Mouse (Mus musculus) liver, embryonic 11.5 days (tissue): Measurements from ENCODE around the gene Lhx4. TPM values are rescaled to one million over a fixed set of nuclear protein-coding genes. Genes with fewer than 3 reads are reported as not detected.

Experiments used
- ATAC-seq: fragments of 200-750 bp; cut with Nextera tagmentation; replicated peaks from 2 replicates; pipeline ENCODE4 v1.8.0; 2017; ENCODE audit warnings: moderate number of reproducible peaks, mild to moderate bottlenecking, moderate TSS enrichment, moderate library complexity; ENCODE audit not compliant: low FRiP score
- DNase-seq: peaks from one replicate; pipeline ENCODE4 v3.0.0-alpha.2; 2017; ENCODE audit warnings: low spot score
- H3K27ac ChIP-seq: fragments of 300-500 bp; sonication (generic); 2 replicates; pipeline ENCODE4 v1.5.1; 2014; ENCODE audit warnings: mild to moderate bottlenecking, low read depth, low read length, control low read depth
- H3K27me3 ChIP-seq: fragments of 300-500 bp; sonication (generic); replicated peaks from 2 replicates; pipeline ENCODE4 v1.6.1; 2014; ENCODE audit warnings: low read length, mixed read lengths; ENCODE audit not compliant: control insufficient read depth, insufficient read depth
- H3K36me3 ChIP-seq: fragments of 300-500 bp; sonication (generic); 2 replicates; pipeline ENCODE4 v1.6.1; 2014; ENCODE audit warnings: mild to moderate bottlenecking, low read length, moderate library complexity, mixed read lengths; ENCODE audit not compliant: control insufficient read depth, insufficient read depth
- H3K4me1 ChIP-seq: fragments of 300-500 bp; sonication (generic); replicated peaks from 2 replicates; pipeline ENCODE4 v1.6.1; 2014; ENCODE audit warnings: low read length, mixed read lengths; ENCODE audit not compliant: control insufficient read depth, insufficient read depth
- H3K4me2 ChIP-seq: fragments of 300-500 bp; sonication (generic); 2 replicates; pipeline ENCODE4 v1.6.1; 2014; ENCODE audit warnings: mild to moderate bottlenecking, control low read depth, moderate library complexity
- H3K4me3 ChIP-seq: fragments of 300-500 bp; sonication (generic); 2 replicates; pipeline ENCODE4 v1.5.1; 2014; ENCODE audit warnings: low read depth, low read length, control low read depth
- H3K9ac ChIP-seq: fragments of 300-500 bp; sonication (generic); 2 replicates; pipeline ENCODE4 v1.6.1; 2014; ENCODE audit warnings: low read depth, low read length, control low read depth
- H3K9me3 ChIP-seq: fragments of 300-500 bp; sonication (generic); 2 replicates; pipeline ENCODE4 v1.6.1; 2016; ENCODE audit warnings: low read length, inconsistent platforms, mixed read lengths; ENCODE audit not compliant: control insufficient read depth
- WGBS: fragments of 180-500 bp; shearing (Covaris S2); extraction: QIAGEN DNeasy Blood & Tissue Kit; methylation state at CpG from one replicate; pipeline ENCODE4 v1.1.7; 2014; 5-methylcytosine and 5-hydroxymethylcytosine counted together
- polyA plus RNA-seq: library from polyadenylated mRNA; unstranded; fragments of >200 nt; fragmentation: Nextera tagmentation; extraction: Ambion mirVana; gene quantifications from 2 replicates; pipeline ENCODE4 v1.2.1, GENCODE M21; 2014

Gene Lhx4
- polyA plus RNA-seq = not detected in 2 replicates

GRCm38 (mm10) chr1:155751484-155752255 is at the start of gene Lhx4:
Gene Lhx4, minus strand, starts transcription at chr1:155751684.
- DNase-seq (no peak), ATAC-seq (no peak)
- no peaks in the 10 kb centered on the region for H3K9me3 ChIP-seq
- no peak within 1 kb of the TSS for H3K27ac ChIP-seq
- H3K9ac ChIP-seq = no peak within 1 kb of the TSS
- WGBS = 60% methylated on average over 6 of the region's 6 CpGs
- no peaks in the 10 kb centered on the region for H3K4me1 ChIP-seq
- no peak within 1 kb of the TSS for H3K4me2 ChIP-seq
- H3K27me3 ChIP-seq = peaks cover 68% of the 10 kb centered on the region
- no peaks in the 10 kb centered on the region for H3K36me3 ChIP-seq
- no peak within 1 kb of the TSS for H3K4me3 ChIP-seq

DNA sequence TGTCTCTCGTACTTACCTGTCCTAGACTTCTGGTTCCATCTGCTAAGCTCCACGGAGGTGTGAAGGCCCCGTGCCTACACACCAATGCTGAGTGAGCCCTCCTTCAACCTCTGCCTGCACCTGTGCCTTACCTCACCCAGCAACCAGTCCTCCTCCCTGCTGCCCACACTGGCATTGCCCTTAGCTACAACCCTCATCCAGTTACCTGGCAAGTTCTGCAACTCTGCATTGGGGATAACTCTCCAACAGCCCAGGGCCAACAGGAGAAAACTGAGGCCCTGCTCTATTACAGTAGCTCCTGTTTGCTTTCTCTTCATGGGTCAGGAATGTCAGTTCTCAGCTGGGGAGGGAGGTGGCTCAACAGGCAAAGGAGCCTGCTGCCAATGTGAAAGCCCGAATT is 46.5 kb upstream of the Lhx4 start:
- H3K4me2 ChIP-seq = no peak overlapping the region
- no peak overlapping the region for H3K27ac ChIP-seq
- no peak for ATAC-seq
- H3K9me3 ChIP-seq = no peaks in the 10 kb centered on the region
- WGBS = 91% methylated on average over 4 of the region's 4 CpGs
- H3K4me1 ChIP-seq = peaks cover 5% of the 10 kb centered on the region; the same call in 1 of the 2 replicates
- no peak for DNase-seq
- no peak overlapping the region for H3K9ac ChIP-seq
- peaks cover 8% of the 10 kb centered on the region; the same call in 1 of the 2 replicates for H3K36me3 ChIP-seq
- no peaks in the 10 kb centered on the region for H3K27me3 ChIP-seq
- H3K4me3 ChIP-seq = no peak overlapping the region

DNA sequence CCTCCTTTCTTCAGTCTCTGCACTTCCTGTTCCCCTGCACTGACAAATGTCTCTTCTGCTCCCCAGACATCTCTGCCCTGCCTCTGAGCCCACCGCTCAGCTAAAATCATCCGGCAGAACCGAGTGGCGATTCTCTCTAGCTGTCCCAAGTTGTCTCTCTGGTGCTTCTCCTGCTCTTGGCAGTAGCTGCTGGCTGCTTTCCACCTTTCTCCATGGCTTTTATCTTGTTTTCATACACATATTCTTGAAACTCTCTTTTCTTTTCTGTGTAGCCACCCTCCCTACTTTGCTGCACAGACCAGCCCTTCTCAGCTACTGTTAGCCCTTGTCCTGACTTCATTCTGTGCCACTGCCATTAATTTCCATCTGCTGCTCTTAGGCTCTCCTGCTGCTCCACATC is 45.9 kb upstream of the Lhx4 start:
- peaks cover 5% of the 10 kb centered on the region; the same call in 1 of the 2 replicates for H3K4me1 ChIP-seq
- no peak overlapping the region for H3K4me2 ChIP-seq
- no peaks in the 10 kb centered on the region for H3K27me3 ChIP-seq
- H3K9me3 ChIP-seq = no peaks in the 10 kb centered on the region
- ATAC-seq = no peak
- H3K4me3 ChIP-seq = no peak overlapping the region
- H3K36me3 ChIP-seq = peaks cover 8% of the 10 kb centered on the region; the same call in 1 of the 2 replicates
- H3K9ac ChIP-seq = no peak overlapping the region
- no peak overlapping the region for H3K27ac ChIP-seq
- DNase-seq = no peak
- 68% methylated on average over 4 of the region's 4 CpGs for WGBS

- no peaks in the 10 kb centered on the region for H3K9me3 ChIP-seq
- WGBS = 66% methylated on average over 11 of the region's 11 CpGs
- no peak; the same call in 1 of the 2 replicates for ATAC-seq
- DNase-seq = no peak
- peaks cover 8% of the 10 kb centered on the region; the same call in 1 of the 2 replicates for H3K36me3 ChIP-seq
- peaks cover 5% of the 10 kb centered on the region; the same call in 1 of the 2 replicates for H3K4me1 ChIP-seq
- no peak overlapping the region for H3K4me3 ChIP-seq
- H3K27me3 ChIP-seq = no peaks in the 10 kb centered on the region
- H3K27ac ChIP-seq = no peak overlapping the region
- no peak overlapping the region for H3K9ac ChIP-seq
- no peak overlapping the region for H3K4me2 ChIP-seq
Measured at GRCm38 (mm10) chr1:155796757-155797405, 45.4 kb upstream of the Lhx4 start.

DNA sequence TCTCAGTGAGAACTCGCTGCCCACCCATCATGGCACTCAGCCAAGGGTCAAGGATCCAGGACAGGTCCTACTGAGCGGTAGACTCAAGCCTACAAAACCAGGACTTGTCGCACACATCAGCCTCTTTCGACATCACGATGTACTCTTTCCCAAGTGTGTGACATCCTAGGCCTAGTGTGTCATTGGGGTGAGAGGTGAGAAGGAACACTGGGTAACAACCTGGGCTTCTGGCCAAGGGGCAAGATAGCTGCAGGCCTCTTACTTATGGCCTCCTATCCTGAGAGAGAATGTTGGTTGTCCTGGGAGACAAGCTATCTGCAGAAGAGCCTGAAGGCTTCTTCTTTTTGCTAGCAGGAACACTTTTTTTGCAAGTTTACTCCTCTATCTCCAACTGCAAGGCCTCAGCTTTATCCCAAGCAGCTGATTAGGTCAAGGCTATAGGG is 44.3 kb upstream of the Lhx4 start:
- DNase-seq = no peak
- 87% methylated on average over 5 of the region's 5 CpGs for WGBS
- H3K36me3 ChIP-seq = peaks cover 10% of the 10 kb centered on the region; the same call in 1 of the 2 replicates
- no peak overlapping the region for H3K9ac ChIP-seq
- H3K4me3 ChIP-seq = no peak overlapping the region
- no peak overlapping the region for H3K27ac ChIP-seq
- no peak overlapping the region for H3K4me2 ChIP-seq
- no peak for ATAC-seq
- H3K27me3 ChIP-seq = no peaks in the 10 kb centered on the region
- peaks cover 5% of the 10 kb centered on the region; the same call in 1 of the 2 replicates for H3K4me1 ChIP-seq
- H3K9me3 ChIP-seq = no peaks in the 10 kb centered on the region

DNA sequence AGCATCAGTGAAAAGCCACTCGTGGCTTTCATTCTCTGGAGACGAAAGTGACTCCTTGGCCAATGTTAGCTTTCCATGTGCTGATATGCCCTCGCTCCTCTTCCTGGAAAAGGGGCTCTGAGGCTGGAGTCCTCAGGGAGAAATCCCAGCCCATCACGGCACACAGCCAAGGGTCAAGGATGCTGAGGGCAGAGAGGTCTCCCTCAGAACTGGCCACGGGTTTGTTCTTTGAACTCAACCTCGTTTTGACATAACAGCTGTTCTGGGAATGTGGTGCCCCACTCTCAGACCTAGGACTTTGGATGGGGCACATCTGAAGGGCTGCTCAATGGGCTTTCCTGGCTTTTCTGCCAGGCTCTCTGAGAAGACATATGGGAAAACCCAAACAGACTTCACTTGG is 43.4 kb upstream of the Lhx4 start:
- ATAC-seq = no peak
- Histone ChIP-seq H3K9me3 (no peaks in the 10 kb centered on the region), H3K9ac (no peak overlapping the region), H3K4me3 (no peak overlapping the region), H3K36me3 (peaks cover 10% of the 10 kb centered on the region; the same call in 1 of the 2 replicates), H3K4me2 (no peak overlapping the region), H3K27me3 (no peaks in the 10 kb centered on the region), H3K4me1 (peaks cover 5% of the 10 kb centered on the region; the same call in 1 of the 2 replicates), H3K27ac (no peak overlapping the region)
- 81% methylated on average over 6 of the region's 6 CpGs for WGBS
- no peak for DNase-seq

DNA sequence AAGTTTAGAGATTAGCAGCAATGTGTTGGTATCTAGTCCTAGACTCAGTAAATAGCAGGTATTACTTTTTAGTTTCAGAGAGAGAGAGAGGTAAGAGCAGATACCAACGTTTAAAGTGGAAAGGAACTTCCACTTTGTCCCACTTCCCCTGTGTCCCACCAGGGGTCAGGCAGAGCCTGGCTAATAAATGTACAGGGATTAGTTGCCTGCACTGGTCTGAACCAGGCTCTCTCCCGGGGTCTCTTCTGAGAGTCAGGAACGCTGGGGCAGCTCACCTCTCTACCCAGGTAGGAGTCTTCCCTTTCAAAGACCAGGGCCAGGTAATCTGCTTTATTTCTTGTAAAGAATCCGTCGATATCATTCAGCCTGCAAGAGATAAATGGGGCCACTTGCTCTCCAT is 40.4 kb upstream of the Lhx4 start:
- H3K9ac ChIP-seq = no peak overlapping the region
- ATAC-seq (0 out of 2 replicates have a peak, but pooled peaks have one; percentile 35), DNase-seq (no peak)
- H3K4me3 ChIP-seq = no peak overlapping the region
- no peaks in the 10 kb centered on the region for H3K9me3 ChIP-seq
- no peak overlapping the region for H3K4me2 ChIP-seq
- H3K4me1 ChIP-seq = peaks cover 3% of the 10 kb centered on the region; the same call in 1 of the 2 replicates
- H3K27ac ChIP-seq = no peak overlapping the region
- H3K36me3 ChIP-seq = peaks cover 12% of the 10 kb centered on the region
- WGBS = 61% methylated on average over 5 of the region's 5 CpGs
- H3K27me3 ChIP-seq = no peaks in the 10 kb centered on the region

- H3K9me3 ChIP-seq = no peaks in the 10 kb centered on the region
- no peaks in the 10 kb centered on the region for H3K4me1 ChIP-seq
- no peak overlapping the region for H3K4me3 ChIP-seq
- no peak overlapping the region for H3K9ac ChIP-seq
- ATAC-seq = no peak
- DNase-seq = no peak
- H3K27ac ChIP-seq = no peak overlapping the region
- peaks cover 18% of the 10 kb centered on the region for H3K36me3 ChIP-seq
- H3K27me3 ChIP-seq = no peaks in the 10 kb centered on the region
- 76% methylated on average over 16 of the region's 16 CpGs for WGBS
- H3K4me2 ChIP-seq = no peak overlapping the region
Measured at GRCm38 (mm10) chr1:155790111-155790974, 38.9 kb upstream of the Lhx4 start.
